Mouse (Mus musculus) kidney, embryonic 15.5 days (tissue): ENCODE results near the gene Ndufs2. TPM values are rescaled to one million over a fixed set of nuclear protein-coding genes. Genes with fewer than 3 reads are reported as not detected.

ENCODE experiments used
- ATAC-seq: fragments of 200-750 bp; cut with Nextera tagmentation; replicated peaks from 2 replicates; pipeline ENCODE4 v1.8.0; 2017; ENCODE audit warnings: moderate TSS enrichment; ENCODE audit not compliant: low FRiP score
- H3K27ac ChIP-seq: fragments of 300-500 bp; sonication (generic); 2 replicates; pipeline ENCODE4 v1.5.1; 2015; ENCODE audit warnings: mild to moderate bottlenecking, inconsistent platforms
- H3K27me3 ChIP-seq: fragments of 300-500 bp; sonication (generic); 2 replicates; pipeline ENCODE4 v1.6.1; 2015; ENCODE audit warnings: inconsistent platforms
- H3K36me3 ChIP-seq: fragments of 300-500 bp; sonication (generic); 2 replicates; pipeline ENCODE4 v1.6.1; 2015; ENCODE audit warnings: inconsistent platforms
- H3K4me1 ChIP-seq: fragments of 300-500 bp; sonication (generic); 2 replicates; pipeline ENCODE4 v1.6.1; 2015; ENCODE audit warnings: inconsistent platforms
- H3K4me2 ChIP-seq: fragments of 300-500 bp; sonication (generic); 2 replicates; pipeline ENCODE4 v1.6.1; 2015; ENCODE audit warnings: moderate library complexity, mild to moderate bottlenecking, inconsistent platforms
- H3K4me3 ChIP-seq: fragments of 300-500 bp; sonication (generic); replicated peaks from 2 replicates; pipeline ENCODE4 v1.5.1; 2015; ENCODE audit warnings: mild to moderate bottlenecking, inconsistent platforms
- H3K9ac ChIP-seq: fragments of 300-500 bp; sonication (generic); 2 replicates; pipeline ENCODE4 v1.6.1; 2015; ENCODE audit warnings: mild to moderate bottlenecking, inconsistent platforms
- H3K9me3 ChIP-seq: fragments of 300-500 bp; sonication (generic); replicated peaks from 2 replicates; pipeline ENCODE4 v1.6.1; 2016; ENCODE audit warnings: inconsistent platforms
- WGBS: fragments of 180-500 bp; shearing (Covaris S2); methylation state at CpG from one replicate; pipeline ENCODE4 v1.1.7; 2015; ENCODE audit warnings: mixed read lengths; 5-methylcytosine and 5-hydroxymethylcytosine counted together
- polyA plus RNA-seq: library from polyadenylated mRNA; unstranded; fragments of >200 nt; fragmentation: Nextera tagmentation; extraction: Ambion mirVana; gene quantifications from 2 replicates; pipeline ENCODE4 v1.2.1, GENCODE M21; 2015

Ndufs2 gene
- polyA plus RNA-seq, 1 experiment from 2014 or later, result 276 TPM

- H3K4me1 ChIP-seq, result peaks cover 20% of the 10 kb centered on the region
- peak; percentile 0; the same call in 1 of the 2 replicates for ATAC-seq
- H3K27ac ChIP-seq, result peak overlapping the region; percentile 64; the same call in 1 of the 2 replicates
- H3K27me3 ChIP-seq, result no peaks in the 10 kb centered on the region
- peak overlapping the region; percentile 73 for H3K4me2 ChIP-seq
- H3K4me3 ChIP-seq, result peak overlapping the region; percentile 74
- peaks cover 27% of the 10 kb centered on the region for H3K36me3 ChIP-seq
- H3K9ac ChIP-seq, result peak overlapping the region; percentile 59
- 4% methylated on average over 22 of the region's 22 CpGs for WGBS
- H3K9me3 ChIP-seq, result no peaks in the 10 kb centered on the region
Measured at GRCm38 (mm10) chr1:171221281-171222193, 29.7 kb downstream of the Ndufs2 start.

GRCm38 (mm10) chr1:171220871-171221270 is 30.3 kb downstream of the Ndufs2 start:
- Histone ChIP-seq H3K9ac (peak overlapping the region; percentile 59; the same call in 1 of the 2 replicates), H3K36me3 (peaks cover 27% of the 10 kb centered on the region), H3K4me2 (peak overlapping the region; percentile 73), H3K27me3 (no peaks in the 10 kb centered on the region), H3K9me3 (no peaks in the 10 kb centered on the region), H3K27ac (no peak overlapping the region), H3K4me1 (peaks cover 20% of the 10 kb centered on the region), H3K4me3 (peak overlapping the region; percentile 74)
- ATAC-seq, result 0 out of 2 replicates have a peak, but pooled peaks have one; percentile 9
- WGBS, result 6% methylated on average over 10 of the region's 10 CpGs

DNA sequence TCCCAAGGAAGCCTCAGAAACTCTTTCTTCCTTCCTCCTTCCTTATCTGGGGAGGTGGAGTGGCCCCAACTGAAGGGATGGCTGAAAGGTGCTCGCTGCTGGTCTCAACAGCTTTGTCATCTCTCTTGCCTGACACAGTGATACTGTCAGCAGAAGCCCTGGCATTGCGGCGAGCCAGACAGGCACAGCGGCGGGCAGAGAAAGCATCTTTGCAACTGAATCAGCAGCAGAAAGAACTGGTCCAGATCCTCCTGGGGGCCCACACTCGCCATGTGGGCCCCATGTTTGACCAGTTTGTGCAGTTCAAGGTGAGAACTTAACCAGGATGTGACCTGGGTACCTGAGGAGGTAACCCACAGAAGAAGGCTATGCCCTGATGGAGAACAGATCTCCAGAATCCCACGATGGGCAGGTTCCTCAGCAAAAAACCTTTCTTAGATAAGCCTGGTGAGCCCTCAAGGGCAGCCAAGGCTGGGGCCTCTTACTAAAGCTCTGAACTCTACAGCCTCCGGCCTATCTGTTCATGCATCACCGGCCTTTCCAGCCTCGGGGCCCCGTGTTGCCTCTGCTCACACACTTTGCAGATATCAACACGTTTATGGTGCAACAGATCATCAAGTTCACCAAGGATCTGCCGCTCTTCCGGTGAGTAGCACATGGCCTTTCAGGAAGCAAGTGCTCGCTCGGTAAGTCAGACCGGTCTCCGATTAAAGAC is 34.8 kb downstream of the Ndufs2 start:
- 79% methylated on average over 18 of the region's 18 CpGs for WGBS
- no peak for ATAC-seq
- Histone ChIP-seq H3K36me3 (peaks cover 27% of the 10 kb centered on the region), H3K9ac (no peak overlapping the region), H3K4me1 (peaks cover 10% of the 10 kb centered on the region), H3K27me3 (no peaks in the 10 kb centered on the region), H3K9me3 (no peaks in the 10 kb centered on the region), H3K27ac (no peak overlapping the region), H3K4me2 (no peak overlapping the region), H3K4me3 (no peak overlapping the region)

- WGBS, result 67% methylated on average over 10 of the region's 10 CpGs
- no peak; the same call in 1 of the 2 replicates for ATAC-seq
- Histone ChIP-seq H3K4me1 (peaks cover 4% of the 10 kb centered on the region), H3K4me2 (no peak within 1 kb of the TSS), H3K9me3 (no peaks in the 10 kb centered on the region), H3K36me3 (peaks cover 12% of the 10 kb centered on the region), H3K27me3 (no peaks in the 10 kb centered on the region), H3K27ac (no peak within 1 kb of the TSS), H3K9ac (no peak within 1 kb of the TSS), H3K4me3 (no peak within 1 kb of the TSS)
Measured at GRCm38 (mm10) chr1:171213801-171214496, 37.2 kb downstream of the Ndufs2 start, which contains the start of gene Nr1i3. Gene Nr1i3, plus strand, starts transcription at chr1:171213970.

DNA sequence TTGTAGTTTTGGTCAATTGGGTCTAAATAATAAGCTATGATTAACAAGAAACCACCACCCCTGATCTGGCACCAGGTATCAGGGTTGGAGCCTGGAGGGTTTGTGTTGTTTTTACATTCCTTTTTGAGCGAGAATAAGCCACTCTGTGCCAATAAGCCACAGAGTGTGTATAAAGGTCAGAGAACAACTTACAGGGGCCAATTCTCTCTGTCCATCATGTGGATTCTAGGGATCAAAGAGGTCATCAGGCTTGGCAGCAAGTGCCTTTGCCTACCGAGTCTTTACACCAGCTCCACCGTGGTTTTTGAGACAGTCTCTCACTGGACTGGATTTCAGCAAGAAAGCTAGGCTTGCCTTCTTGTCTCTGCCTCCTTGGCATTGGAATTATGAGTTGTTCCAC is 38.3 kb downstream of the Ndufs2 start:
- 0 out of 2 replicates have a peak, but pooled peaks cover under 1% of the 10 kb centered on the region for H3K36me3 ChIP-seq
- H3K9me3 ChIP-seq, result no peaks in the 10 kb centered on the region
- no peak overlapping the region for H3K9ac ChIP-seq
- H3K27ac ChIP-seq, result no peak overlapping the region
- H3K27me3 ChIP-seq, result no peaks in the 10 kb centered on the region
- 39% methylated on average over 3 of the region's 3 CpGs for WGBS
- ATAC-seq, result no peak
- H3K4me2 ChIP-seq, result no peak overlapping the region
- no peak overlapping the region for H3K4me3 ChIP-seq
- peaks cover 4% of the 10 kb centered on the region for H3K4me1 ChIP-seq

GRCm38 (mm10) chr1:171209409-171209808 is 41.8 kb downstream of the Ndufs2 start:
- no peaks in the 10 kb centered on the region for H3K36me3 ChIP-seq
- peaks cover 4% of the 10 kb centered on the region for H3K4me1 ChIP-seq
- H3K27me3 ChIP-seq, result no peaks in the 10 kb centered on the region
- H3K27ac ChIP-seq, result no peak overlapping the region
- no peak overlapping the region for H3K4me3 ChIP-seq
- no peak overlapping the region for H3K9ac ChIP-seq
- H3K4me2 ChIP-seq, result no peak overlapping the region
- no peaks in the 10 kb centered on the region for H3K9me3 ChIP-seq
- WGBS, result 14% methylated on average over 4 of the region's 4 CpGs
- peak; percentile 58; the same call in 1 of the 2 replicates for ATAC-seq

- no peak for ATAC-seq
- peaks cover 4% of the 10 kb centered on the region for H3K4me1 ChIP-seq
- 59% methylated on average over 6 of the region's 6 CpGs for WGBS
- H3K27ac ChIP-seq, result no peak overlapping the region
- H3K9me3 ChIP-seq, result no peaks in the 10 kb centered on the region
- H3K4me2 ChIP-seq, result no peak overlapping the region
- no peaks in the 10 kb centered on the region for H3K27me3 ChIP-seq
- H3K9ac ChIP-seq, result no peak overlapping the region
- H3K4me3 ChIP-seq, result no peak overlapping the region
- H3K36me3 ChIP-seq, result no peaks in the 10 kb centered on the region
Measured at GRCm38 (mm10) chr1:171205704-171206493, 45.3 kb downstream of the Ndufs2 start.

- 60% methylated on average over 7 of the region's 7 CpGs for WGBS
- Histone ChIP-seq H3K9me3 (no peaks in the 10 kb centered on the region), H3K27ac (no peak overlapping the region), H3K36me3 (no peaks in the 10 kb centered on the region), H3K4me3 (no peak overlapping the region), H3K9ac (no peak overlapping the region), H3K27me3 (no peaks in the 10 kb centered on the region), H3K4me1 (no peaks in the 10 kb centered on the region), H3K4me2 (no peak overlapping the region)
- ATAC-seq, result no peak
Measured at GRCm38 (mm10) chr1:171204249-171204644, 46.9 kb downstream of the Ndufs2 start.

- Histone ChIP-seq H3K4me2 (no peak overlapping the region), H3K4me3 (no peak overlapping the region), H3K9ac (no peak overlapping the region), H3K36me3 (no peaks in the 10 kb centered on the region), H3K9me3 (no peaks in the 10 kb centered on the region), H3K27ac (no peak overlapping the region), H3K27me3 (no peaks in the 10 kb centered on the region), H3K4me1 (no peaks in the 10 kb centered on the region)
- 65% methylated on average over 10 of the region's 11 CpGs for WGBS
- no peak for ATAC-seq
Measured at GRCm38 (mm10) chr1:171203471-171204248, 47.5 kb downstream of the Ndufs2 start.

DNA sequence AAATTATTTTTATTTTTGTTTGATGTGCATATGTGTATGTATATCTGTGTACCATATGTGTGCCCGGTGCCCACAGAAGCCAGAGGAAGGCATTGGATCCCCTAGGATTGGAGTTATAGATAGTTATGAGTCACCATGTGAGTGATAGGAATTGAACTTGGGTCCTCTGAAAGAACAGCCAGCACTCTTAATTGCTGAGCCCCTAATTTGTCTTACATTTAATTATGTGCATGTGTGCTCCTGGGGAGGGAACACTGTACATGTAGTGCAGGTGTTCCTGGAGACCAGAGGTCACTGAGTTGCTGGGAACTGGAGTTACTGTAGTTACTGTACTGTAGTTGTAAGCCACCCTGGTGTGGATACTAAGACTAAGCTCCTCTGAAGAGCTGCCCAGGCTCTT is 50.4 kb downstream of the Ndufs2 start:
- Histone ChIP-seq H3K4me1 (peaks cover 6% of the 10 kb centered on the region), H3K9ac (no peak overlapping the region), H3K4me2 (no peak overlapping the region), H3K4me3 (no peak overlapping the region), H3K36me3 (no peaks in the 10 kb centered on the region), H3K9me3 (no peaks in the 10 kb centered on the region), H3K27ac (no peak overlapping the region), H3K27me3 (peaks cover 27% of the 10 kb centered on the region)
- 100% methylated on average over 1 of the region's 1 CpGs for WGBS
- no peak for ATAC-seq
